Mouse (Mus musculus) spleen, adult 12 weeks (tissue): ENCODE data around the gene Blvra.

Experiments
- DNase-seq: peaks from one replicate; pipeline ENCODE4 v3.0.0; 2022; ENCODE audit warnings: low spot score

The Blvra gene

DNA sequence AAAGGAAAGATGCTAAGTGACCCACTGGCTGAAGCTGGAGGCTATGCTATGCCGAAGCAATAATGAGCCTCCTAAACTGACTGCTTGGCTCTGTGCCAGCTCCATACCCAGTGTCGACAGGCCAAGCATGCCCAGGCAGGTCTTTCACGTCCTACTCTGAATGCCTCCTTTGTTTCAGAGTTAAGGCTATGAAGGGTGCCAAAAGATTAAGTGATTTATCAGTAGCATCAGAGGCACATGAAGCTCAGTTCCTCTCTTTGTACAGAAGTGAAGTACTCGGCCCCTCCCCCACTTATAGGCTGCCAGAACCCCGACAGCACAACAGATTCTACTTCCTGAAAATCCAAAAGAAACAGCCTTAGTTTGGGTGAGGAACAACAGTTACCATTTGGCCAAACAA is 66.5 kb downstream of the Blvra start:
- no peak for DNase-seq

DNA sequence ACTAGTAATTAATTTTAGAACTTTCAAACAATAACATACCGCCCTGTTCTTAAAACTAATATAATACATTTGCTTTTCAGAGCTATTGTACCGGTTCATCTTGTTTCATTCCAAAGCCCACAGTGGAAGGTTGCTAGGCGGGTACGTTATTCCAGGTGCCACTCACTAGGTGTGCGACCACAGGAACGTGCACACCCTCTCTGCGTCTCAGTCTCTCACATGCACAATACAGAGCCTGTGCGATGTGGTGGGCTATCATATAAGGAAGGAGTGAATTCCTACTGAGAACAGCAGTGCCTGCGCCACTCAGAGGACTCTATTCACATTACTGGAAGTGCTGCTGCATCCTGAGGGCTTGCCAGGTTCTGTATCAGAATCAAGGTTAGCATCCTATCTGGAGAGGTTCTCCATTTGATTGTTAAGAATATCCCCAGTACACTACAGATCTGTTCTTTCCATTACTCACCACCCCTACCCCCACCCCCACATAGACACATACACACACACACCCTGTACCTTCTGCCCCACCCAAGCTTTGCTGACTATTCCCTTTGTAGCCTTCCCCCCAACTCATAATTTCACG is 67.5 kb downstream of the Blvra start:
- no peak for DNase-seq

DNA sequence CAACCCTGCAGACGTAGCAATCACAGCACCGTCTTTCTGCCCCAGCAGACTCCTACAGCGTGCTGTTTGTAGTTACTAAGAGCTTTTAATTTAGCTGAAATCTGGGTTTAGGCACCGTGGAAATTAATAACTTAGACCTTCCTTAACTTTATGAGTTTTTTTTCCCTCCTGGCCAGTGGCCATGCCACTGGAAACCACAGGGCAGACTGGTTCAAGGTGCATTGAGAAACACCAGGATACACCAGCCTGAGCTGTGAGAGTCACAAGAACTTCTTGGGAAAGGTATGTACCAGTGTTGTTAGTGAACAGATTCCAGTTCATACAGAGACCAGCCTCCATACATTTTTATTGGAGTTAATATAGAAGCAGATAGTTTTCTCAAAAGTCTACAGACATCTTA is 68.0 kb downstream of the Blvra start:
- DNase-seq = no peak

DNA sequence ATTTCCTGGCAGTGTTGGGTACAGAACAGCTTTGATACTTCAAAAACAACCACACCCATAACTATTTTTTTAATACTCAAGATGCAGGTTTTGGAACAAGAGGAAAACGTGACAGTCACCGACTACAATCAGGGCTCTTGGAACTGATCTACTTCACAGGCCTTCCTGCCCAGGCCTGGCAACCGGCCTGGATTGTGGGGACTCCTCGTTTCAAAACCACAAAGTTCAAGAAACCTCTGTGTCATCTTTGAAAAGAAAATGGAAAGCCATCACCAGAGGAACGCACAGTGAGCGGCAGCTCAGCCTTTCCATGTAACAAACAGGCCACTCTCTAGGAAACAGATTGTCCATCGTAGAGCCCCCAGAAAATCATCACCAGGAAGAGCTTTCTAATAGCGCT is 68.6 kb downstream of the Blvra start:
- no peak for DNase-seq

DNA sequence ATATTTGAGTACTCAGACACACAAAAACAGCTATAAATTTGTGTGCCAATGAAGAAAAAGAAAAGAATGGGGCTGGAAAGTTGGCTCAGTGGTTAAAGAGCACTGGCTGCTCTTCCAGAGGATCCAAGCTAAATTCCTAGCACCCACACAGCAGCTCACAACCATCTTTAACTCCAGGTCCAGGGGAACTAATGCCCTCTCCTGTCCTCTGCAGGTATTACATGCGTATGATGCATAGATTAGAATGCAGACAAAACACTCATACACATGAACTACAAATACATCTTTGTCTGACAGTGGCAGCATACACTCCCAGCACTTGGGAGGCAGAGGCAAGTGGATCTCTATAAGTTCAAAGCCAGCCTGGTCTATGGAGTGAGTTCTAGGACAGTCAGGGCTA is 69.1 kb downstream of the Blvra start:
- no peak for DNase-seq

DNA sequence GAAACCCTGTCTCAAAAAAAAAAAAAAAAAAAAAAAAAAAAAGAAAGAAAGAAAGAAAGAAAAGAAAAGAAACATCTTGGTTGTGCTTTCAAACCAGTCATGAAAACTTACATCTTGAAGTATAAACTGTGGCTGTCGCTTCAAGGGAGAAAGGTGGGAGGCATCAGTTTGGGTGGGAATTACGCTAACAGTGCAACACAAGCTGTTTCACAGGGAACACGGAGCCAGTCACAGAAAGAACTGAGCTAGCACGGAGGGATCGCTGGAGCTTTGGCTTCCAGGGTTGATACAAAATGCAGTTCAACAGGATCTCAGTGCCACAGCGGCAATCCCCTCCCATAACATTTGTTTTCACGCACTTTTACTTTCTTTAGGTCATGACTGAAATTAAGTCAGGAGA is 69.5 kb downstream of the Blvra start:
- DNase-seq = no peak

DNA sequence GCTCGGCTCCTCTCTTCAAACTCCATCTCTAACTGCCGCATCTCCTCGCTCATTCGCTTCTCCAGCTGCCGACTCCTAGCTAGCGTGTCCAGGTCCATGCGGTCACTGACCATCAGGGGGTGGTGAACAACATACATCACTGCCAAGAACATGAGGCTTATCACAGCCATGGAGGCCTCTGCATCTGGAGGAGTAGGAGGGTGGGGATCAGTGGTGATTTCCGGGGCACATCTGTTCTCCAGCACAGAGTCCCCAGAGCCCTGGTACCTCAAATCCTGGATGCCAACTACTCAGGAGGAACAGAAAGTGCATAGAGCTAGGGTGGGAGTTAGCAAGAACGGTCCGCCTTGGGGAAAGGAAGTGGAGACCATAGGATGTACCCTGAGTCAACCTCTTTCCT is 71.6 kb downstream of the Blvra start:
- no peak for DNase-seq

DNA sequence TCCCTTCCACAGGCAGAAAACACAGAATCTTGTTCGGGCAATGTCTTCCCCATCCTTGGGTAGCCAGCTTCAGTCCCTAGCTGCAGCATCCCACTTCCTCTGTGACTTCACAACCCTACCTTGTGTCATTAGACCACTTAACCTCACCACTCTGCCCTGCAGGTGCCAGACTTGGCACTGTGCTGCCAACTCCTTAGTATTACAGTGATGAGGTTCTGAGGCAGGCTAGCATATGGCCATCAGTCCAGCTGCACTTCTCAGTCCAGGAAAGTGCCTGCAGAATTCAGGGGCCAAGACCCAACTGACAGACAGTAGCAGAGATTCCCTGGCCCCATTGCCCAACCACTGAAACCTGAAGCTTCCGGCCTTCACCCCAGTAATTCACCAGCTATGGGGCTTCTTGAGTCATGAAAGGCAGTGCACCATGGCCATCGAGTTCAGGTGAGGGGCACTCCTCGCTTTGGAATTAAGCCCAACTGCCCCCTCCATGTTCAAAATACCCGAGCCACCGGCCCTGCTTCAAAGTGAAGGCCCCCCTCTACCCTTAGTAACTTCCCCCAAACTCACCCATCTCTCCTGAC is 72.2 kb downstream of the Blvra start:
- DNase-seq = no peak

DNA sequence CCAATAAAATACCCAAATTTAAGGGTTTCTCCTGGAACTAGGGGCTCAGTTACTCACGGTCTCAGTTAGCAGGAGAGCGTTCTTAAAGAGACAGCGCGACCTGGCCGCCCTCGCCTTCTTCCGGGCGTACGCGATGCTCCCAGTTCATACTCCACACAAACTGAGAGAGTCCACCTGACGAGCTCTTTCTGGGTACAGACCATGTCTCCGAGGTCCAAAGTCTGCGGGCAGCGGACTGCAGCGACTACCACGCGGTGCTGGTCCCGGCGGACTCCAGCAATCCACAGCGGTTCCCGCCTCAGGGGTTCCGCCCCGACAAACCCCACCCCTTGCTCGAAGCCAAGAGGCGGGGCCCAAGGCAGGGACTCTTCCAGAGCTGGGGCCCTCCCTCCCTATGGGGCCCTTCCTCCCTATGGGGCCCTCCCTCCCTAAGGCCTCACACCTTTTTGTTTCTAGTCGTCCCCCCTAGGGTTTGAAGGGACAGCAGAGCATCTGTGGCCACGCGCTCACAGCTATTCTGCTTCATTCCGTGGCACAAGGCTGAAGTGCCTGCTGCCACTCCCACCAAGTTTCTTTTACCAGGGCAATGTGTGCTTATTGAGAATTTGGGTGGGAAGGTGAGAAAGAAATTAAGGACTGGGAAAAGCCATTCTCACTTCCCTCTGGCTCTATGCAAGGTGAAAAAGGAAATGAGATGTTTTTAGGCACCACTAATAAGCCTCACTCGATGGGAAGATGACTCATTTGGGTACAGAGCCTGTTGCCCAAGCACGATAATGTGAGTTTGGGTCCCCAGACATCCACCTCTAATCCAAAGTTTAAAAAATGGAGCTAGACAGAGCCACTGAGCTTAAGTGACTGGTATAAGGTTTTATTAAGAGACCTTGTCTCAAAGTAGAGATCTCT is 72.9 kb downstream of the Blvra start, which contains the start of gene Itpripl1:
Itpripl1 (minus strand) TSS at position 285 of the 906 bp plus-strand sequence.
- DNase-seq = peak; percentile 78

DNA sequence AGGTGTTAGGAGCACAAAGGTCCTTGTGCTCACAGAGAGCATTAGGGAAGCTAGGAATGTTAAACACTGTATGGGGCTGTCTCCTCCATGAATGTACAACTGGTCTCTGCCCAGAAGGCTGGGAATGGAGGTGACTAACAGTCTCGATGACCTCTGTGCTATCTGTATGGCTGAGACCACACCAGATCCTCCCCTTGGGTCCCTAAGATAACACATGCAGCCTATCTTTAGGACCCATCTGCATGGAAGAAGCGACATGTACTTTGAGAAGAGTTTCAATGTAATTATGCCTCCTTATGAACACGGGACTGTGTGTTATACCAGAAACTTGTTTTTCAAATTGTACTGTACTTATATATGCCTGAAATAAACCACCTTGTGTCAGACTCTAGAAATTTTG is 75.2 kb downstream of the Blvra start:
- no peak for DNase-seq
